Mouse (Mus musculus) kidney, adult 2 months (tissue): Measurements from ENCODE around the gene Popdc3.

ENCODE experiments used
- CTCF ChIP-seq: fragments of 200-500 bp; conservative IDR thresholded peaks from 2 replicates; pipeline ENCODE4 v1.5.1; 2011; ENCODE audit warnings: low read depth, mild to moderate bottlenecking, control low read depth, low read length, moderate library complexity, mixed read lengths; ENCODE audit not compliant: insufficient read depth, insufficient read length
- POLR2A ChIP-seq: fragments of 200-500 bp; IDR thresholded peaks from one replicate; pipeline ENCODE4 v1.6.1; 2011; ENCODE audit warnings: low read depth, low read length, control low read depth

GRCm38 (mm10) chr10:45299509-45299908, 121.6 kb downstream of the Popdc3 start:
- TF ChIP-seq POLR2A (no peak), CTCF (no peak)
